Mouse (Mus musculus) G1E (cell line): ENCODE results near the gene Htr6.

Experiments
- CTCF ChIP-seq: IDR thresholded peaks from 2 replicates; pipeline ENCODE4 v1.5.1; 2012; ENCODE audit warnings: low read depth, low read length, inconsistent platforms, mixed read lengths
- GATA1 ChIP-seq: IDR thresholded peaks from 2 replicates; pipeline ENCODE4 v1.6.1; 2012; ENCODE audit warnings: borderline replicate concordance, low read length, inconsistent platforms, mixed read lengths
- GATA2 ChIP-seq: IDR thresholded peaks from 2 replicates; pipeline ENCODE4 v1.6.1; 2012; ENCODE audit warnings: low read depth, low read length, inconsistent platforms, borderline replicate concordance
- TAL1 ChIP-seq: conservative IDR thresholded peaks from 2 replicates; pipeline ENCODE4 v1.6.1; 2012; ENCODE audit warnings: low read depth, low read length, inconsistent platforms, mixed read lengths

DNA sequence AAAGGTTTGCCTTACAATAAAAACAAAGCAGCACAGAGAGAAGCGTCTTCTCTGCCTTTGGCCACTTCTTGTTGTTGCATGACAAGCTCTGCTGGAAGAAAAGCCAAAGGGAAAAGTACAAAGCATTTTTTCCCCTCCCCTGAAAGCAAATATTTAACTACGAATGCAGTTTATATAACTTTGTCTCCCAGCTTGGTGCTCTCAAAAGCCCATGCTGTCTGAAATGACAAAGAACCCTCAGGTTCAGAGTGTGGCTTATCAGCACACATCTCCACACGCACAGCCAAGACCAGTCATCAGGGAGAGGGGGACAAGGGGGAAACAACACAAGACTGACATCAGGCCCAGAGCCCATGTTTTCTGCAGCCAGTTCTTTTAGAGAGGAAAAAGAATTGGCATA is 36.1 kb upstream of the Htr6 start:
- TF ChIP-seq GATA1 (no peak), CTCF (no peak), GATA2 (no peak), TAL1 (no peak)
